Mouse (Mus musculus) granulocyte monocyte progenitor cell, adult 5-6 weeks (primary cell): Measurements from ENCODE around the gene Foxp1. TPM values are rescaled to one million over a fixed set of nuclear protein-coding genes. Genes with fewer than 3 reads are reported as not detected.

Experiments
- ATAC-seq: replicated peaks from 2 replicates; pipeline ENCODE4 v1.8.0; 2016; ENCODE audit warnings: mild to moderate bottlenecking, moderate TSS enrichment, inconsistent platforms; ENCODE audit not compliant: poor library complexity, severe bottlenecking
- total RNA-seq, 2 experiments: library from RNA; stranded (forward) in 1 of 2; stranded (reverse) in 1 of 2; fragments of 200-712, 200-1000 nt in 1 of 2; fragments of >200 nt in 1 of 2; fragmentation: Nextera tagmentation in 1 of 2; gene quantifications; 2 replicates each; pipeline ENCODE4 v1.2.3; 2014 to 2017

Foxp1 gene
- total RNA-seq, 2 experiments from 2014 or later = 68.5 to 128 TPM

- 0 out of 2 replicates have a peak, but pooled peaks have one; percentile 17 for ATAC-seq
These were observed 119.6 kb downstream of the Foxp1 start for GRCm38 (mm10) chr6:99402941-99403340.

- ATAC-seq = no peak
These were observed 120.2 kb downstream of the Foxp1 start for GRCm38 (mm10) chr6:99402370-99402769.

GRCm38 (mm10) chr6:99401801-99402200 lies 120.7 kb downstream of the Foxp1 start:
- ATAC-seq = no peak

GRCm38 (mm10) chr6:99401211-99401610 lies 121.3 kb downstream of the Foxp1 start:
- ATAC-seq = peak; percentile 81

GRCm38 (mm10) chr6:99395745-99396144 lies 126.8 kb downstream of the Foxp1 start:
- ATAC-seq = no peak

GRCm38 (mm10) chr6:99394801-99395200 lies 127.7 kb downstream of the Foxp1 start:
- no peak for ATAC-seq

- peak; percentile 60 for ATAC-seq
These were observed 130.0 kb downstream of the Foxp1 start for GRCm38 (mm10) chr6:99392484-99392883.

GRCm38 (mm10) chr6:99388741-99389675 lies 133.5 kb downstream of the Foxp1 start:
- peak; percentile 75 for ATAC-seq

GRCm38 (mm10) chr6:99388023-99388422 lies 134.5 kb downstream of the Foxp1 start:
- no peak for ATAC-seq

- 0 out of 2 replicates have a peak, but pooled peaks have one; percentile 6 for ATAC-seq
These were observed 137.4 kb downstream of the Foxp1 start for GRCm38 (mm10) chr6:99385059-99385604.

GRCm38 (mm10) chr6:99383846-99384472 lies 138.6 kb downstream of the Foxp1 start:
- no peak for ATAC-seq

GRCm38 (mm10) chr6:99380146-99380545 lies 142.4 kb downstream of the Foxp1 start:
- no peak for ATAC-seq

GRCm38 (mm10) chr6:99378997-99379710 lies 143.4 kb downstream of the Foxp1 start:
- ATAC-seq = no peak

GRCm38 (mm10) chr6:99377716-99378115 lies 144.8 kb downstream of the Foxp1 start:
- no peak for ATAC-seq

- ATAC-seq = no peak
These were observed 145.4 kb downstream of the Foxp1 start for GRCm38 (mm10) chr6:99377131-99377530.

GRCm38 (mm10) chr6:99376721-99377120 lies 145.8 kb downstream of the Foxp1 start:
- ATAC-seq = peak; percentile 15; the same call in 1 of the 2 replicates

GRCm38 (mm10) chr6:99375865-99376264 lies 146.7 kb downstream of the Foxp1 start:
- peak; percentile 50 for ATAC-seq

GRCm38 (mm10) chr6:99375376-99375775 lies 147.1 kb downstream of the Foxp1 start:
- peak; percentile 17; the same call in 1 of the 2 replicates for ATAC-seq

GRCm38 (mm10) chr6:99374448-99375271 lies 147.9 kb downstream of the Foxp1 start:
- ATAC-seq = 0 out of 2 replicates have a peak, but pooled peaks have one; percentile 5
